Mouse (Mus musculus) natural killer cell, adult 2 months (primary cell): ENCODE data around the gene 2010111I01Rik.
"Not testable (repeated sequence)": the region's sequence is repeated elsewhere in the genome, so short reads cannot be mapped to it uniquely, and the experiment has no call there.

ENCODE experiments used
- DNase-seq, 2 experiments: peaks; one replicate each; pipeline ENCODE4 v3.0.0; 2022; ENCODE audit warnings: low spot score in 2 of 2

2010111I01Rik gene

GRCm38 (mm10) chr13:62964640-62965311, at the start of gene 2010111I01Rik:
Gene 2010111I01Rik (plus strand): TSS chr13:62964893.
- peak; percentile 98 to 99 for DNase-seq

- no peak for DNase-seq
Measured at GRCm38 (mm10) chr13:62916675-62917074, 48.0 kb upstream of the 2010111I01Rik start.

GRCm38 (mm10) chr13:62917416-62918110, 47.1 kb upstream of the 2010111I01Rik start:
- DNase-seq: no peak

GRCm38 (mm10) chr13:62919647-62920341, 44.9 kb upstream of the 2010111I01Rik start:
- DNase-seq: peak; percentile 33 to 63

- no peak for DNase-seq
Measured at GRCm38 (mm10) chr13:62922645-62923044, 42.0 kb upstream of the 2010111I01Rik start.

GRCm38 (mm10) chr13:62923182-62923581, 41.5 kb upstream of the 2010111I01Rik start:
- DNase-seq: no peak

GRCm38 (mm10) chr13:62926479-62926878, 38.2 kb upstream of the 2010111I01Rik start:
- DNase-seq: peak in 1 of 2 experiments; percentile 2

GRCm38 (mm10) chr13:62927470-62927869, 37.2 kb upstream of the 2010111I01Rik start:
- no peak for DNase-seq

GRCm38 (mm10) chr13:62929144-62929543, 35.5 kb upstream of the 2010111I01Rik start:
- not testable (repeated sequence) for DNase-seq

- no peak for DNase-seq
Measured at GRCm38 (mm10) chr13:62929766-62930389, 34.8 kb upstream of the 2010111I01Rik start.

- no peak for DNase-seq
Measured at GRCm38 (mm10) chr13:62932452-62932851, 32.2 kb upstream of the 2010111I01Rik start.

GRCm38 (mm10) chr13:62939371-62939770, 25.3 kb upstream of the 2010111I01Rik start:
- no peak for DNase-seq

GRCm38 (mm10) chr13:62939797-62940196, 24.9 kb upstream of the 2010111I01Rik start:
- no peak for DNase-seq

GRCm38 (mm10) chr13:62940721-62941120, 24.0 kb upstream of the 2010111I01Rik start:
- no peak for DNase-seq

- DNase-seq: no peak
Measured at GRCm38 (mm10) chr13:62941341-62942005, 23.2 kb upstream of the 2010111I01Rik start.

GRCm38 (mm10) chr13:62943274-62943830, 21.3 kb upstream of the 2010111I01Rik start:
- DNase-seq: no peak

- no peak for DNase-seq
Measured at GRCm38 (mm10) chr13:62944109-62944508, 20.6 kb upstream of the 2010111I01Rik start.

GRCm38 (mm10) chr13:62949560-62950188, 15.0 kb upstream of the 2010111I01Rik start:
- no peak for DNase-seq

GRCm38 (mm10) chr13:62951606-62952005, 13.1 kb upstream of the 2010111I01Rik start:
- DNase-seq: no peak

- DNase-seq: no peak
Measured at GRCm38 (mm10) chr13:62952047-62952446, 12.6 kb upstream of the 2010111I01Rik start.

- DNase-seq: no peak
Measured at GRCm38 (mm10) chr13:62952624-62953023, 12.1 kb upstream of the 2010111I01Rik start.
